Mouse (Mus musculus) small intestine, adult 2 months (tissue): ENCODE data around the gene Tbccd1. TPM values are rescaled to one million over a fixed set of nuclear protein-coding genes. Genes with fewer than 3 reads are reported as not detected.

ENCODE experiments used
- H3K27ac ChIP-seq: fragments of 200-500 bp; 2 replicates; pipeline ENCODE4 v1.5.1; 2012; ENCODE audit warnings: low read depth, low read length, control low read depth, inconsistent platforms; ENCODE audit not compliant: insufficient read depth
- H3K27me3 ChIP-seq: fragments of 200-500 bp; 2 replicates; pipeline ENCODE4 v1.6.1; 2012; ENCODE audit warnings: mild to moderate bottlenecking, moderate library complexity, low read length, inconsistent platforms; ENCODE audit not compliant: control insufficient read depth, insufficient read depth
- H3K36me3 ChIP-seq: fragments of 200-500 bp; 2 replicates; pipeline ENCODE4 v1.6.1; 2012; ENCODE audit warnings: mild to moderate bottlenecking, low read length, control low read depth, inconsistent platforms; ENCODE audit not compliant: control insufficient read depth, insufficient read depth
- H3K4me1 ChIP-seq: fragments of 200-500 bp; 2 replicates; pipeline ENCODE4 v1.6.1; 2012; ENCODE audit warnings: low read length, inconsistent platforms, mixed read lengths; ENCODE audit not compliant: control insufficient read depth, insufficient read depth, insufficient read length
- H3K4me3 ChIP-seq: fragments of 200-500 bp; 2 replicates; pipeline ENCODE4 v1.5.1; 2012; ENCODE audit warnings: low read depth, mild to moderate bottlenecking, control low read depth, inconsistent platforms, low read length, moderate library complexity
- CTCF ChIP-seq: fragments of 200-500 bp; IDR thresholded peaks from 2 replicates; pipeline ENCODE4 v1.5.1; 2012; ENCODE audit warnings: low read depth, mild to moderate bottlenecking, control low read depth, inconsistent platforms, low read length, moderate library complexity, mixed read lengths; ENCODE audit not compliant: insufficient replicate concordance, insufficient read length; ENCODE audit errors: extremely low read depth
- POLR2A ChIP-seq: fragments of 200-500 bp; IDR thresholded peaks from 2 replicates; pipeline ENCODE4 v1.6.1; 2012; ENCODE audit warnings: low read depth, mild to moderate bottlenecking, control low read depth, inconsistent platforms, low read length, moderate library complexity
- WGBS: fragments of 180-500 bp; shearing (Covaris S2); methylation state at CpG from one replicate; pipeline ENCODE4 v1.1.7; 2018; 5-methylcytosine and 5-hydroxymethylcytosine counted together
- polyA plus RNA-seq: library from polyadenylated mRNA; depleted of rRNA; stranded (reverse); fragments of >200 nt; gene quantifications from 2 replicates; pipeline ENCODE4 v1.2.3, GENCODE M21; 2012

The Tbccd1 gene
- polyA plus RNA-seq, 1 experiment = 5.1 TPM

DNA sequence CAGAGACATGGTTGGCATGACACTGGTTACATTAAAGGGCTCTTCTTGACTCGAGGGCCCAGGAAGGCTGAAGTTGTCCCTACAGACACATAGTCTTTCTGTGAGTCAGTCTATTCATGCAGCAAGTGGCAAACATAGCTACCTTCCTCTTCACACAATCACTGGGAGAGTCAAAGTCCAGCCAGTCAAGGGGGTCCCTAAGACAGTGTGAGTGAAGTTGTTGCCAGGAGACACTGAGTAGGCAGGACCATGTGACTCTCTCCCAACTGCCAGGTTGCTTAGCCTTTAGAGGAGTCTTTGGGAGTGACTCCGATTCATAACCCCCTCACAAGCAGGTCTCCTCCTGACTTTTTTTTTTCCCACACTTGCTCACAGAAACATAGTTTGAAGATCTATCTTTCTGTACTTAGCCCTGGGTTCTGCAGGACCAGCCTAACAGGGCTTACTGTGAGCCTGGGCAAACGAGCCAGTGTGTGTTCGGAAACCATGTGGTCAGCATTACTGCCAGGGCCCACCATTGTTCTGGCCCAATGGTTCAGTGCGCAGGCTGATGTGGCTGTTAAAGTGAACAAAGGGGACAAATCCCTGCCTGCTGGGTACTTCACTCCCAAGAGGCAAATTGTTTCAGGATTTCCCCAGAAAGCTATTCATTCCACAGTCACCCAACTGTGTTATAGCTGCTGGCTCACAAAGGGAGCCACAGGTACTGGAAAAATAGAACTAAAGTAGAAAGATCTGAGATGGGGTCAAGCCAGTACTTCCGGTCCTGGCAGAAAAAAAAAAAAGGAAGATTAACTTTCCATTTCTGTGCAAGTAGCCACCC lies 57.2 kb downstream of the Tbccd1 start:
- H3K27ac ChIP-seq = no peak overlapping the region
- no peaks in the 10 kb centered on the region for H3K4me1 ChIP-seq
- no peaks in the 10 kb centered on the region for H3K36me3 ChIP-seq
- H3K27me3 ChIP-seq = no peaks in the 10 kb centered on the region
- no peak for TF ChIP-seq CTCF
- no peak for TF ChIP-seq POLR2A
- no peak overlapping the region for H3K4me3 ChIP-seq
- WGBS = 69% methylated on average over 6 of the region's 6 CpGs

DNA sequence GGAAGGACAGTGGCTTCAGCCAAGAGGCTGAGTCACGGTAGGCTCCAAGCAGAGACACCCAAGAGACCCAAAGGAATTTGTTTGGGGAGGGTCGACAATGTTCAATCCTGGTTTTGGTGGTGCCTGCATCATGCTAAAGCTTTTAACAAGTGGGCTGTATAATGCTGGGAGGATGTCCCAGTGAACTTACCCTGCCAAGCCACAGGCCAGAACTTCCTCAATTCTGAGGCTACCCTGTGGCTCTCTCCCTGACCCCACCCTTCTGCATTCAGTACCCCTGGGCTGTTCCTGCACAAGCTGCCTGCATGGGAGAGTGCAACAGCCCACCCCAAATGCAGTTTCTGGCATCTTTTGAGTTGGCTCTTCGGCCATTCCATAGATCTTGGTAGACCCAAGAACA lies 58.9 kb downstream of the Tbccd1 start:
- TF ChIP-seq POLR2A (no peak), CTCF (no peak)
- no peak overlapping the region for H3K27ac ChIP-seq
- WGBS = 61% methylated on average over 3 of the region's 3 CpGs

DNA sequence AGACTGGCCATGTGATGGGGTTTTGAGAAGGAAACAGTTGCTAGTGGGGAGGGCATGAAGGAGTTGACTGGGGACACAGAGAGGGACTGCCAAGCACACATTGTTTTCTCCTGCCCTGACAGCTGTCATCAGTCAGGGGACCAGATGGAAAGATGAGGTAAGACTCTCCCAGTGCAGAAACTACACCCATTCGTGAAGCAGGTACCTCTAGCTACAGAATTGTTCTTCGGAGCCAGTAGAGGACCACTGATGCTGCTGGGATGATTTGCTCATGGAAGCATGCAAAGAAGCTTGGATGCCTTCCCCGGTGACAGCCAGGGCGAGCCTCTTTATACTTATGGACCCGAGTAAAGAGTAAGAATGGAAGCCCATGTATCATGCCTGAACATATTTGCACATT lies 59.9 kb downstream of the Tbccd1 start:
- 74% methylated on average over 5 of the region's 5 CpGs for WGBS
- no peak overlapping the region for H3K4me3 ChIP-seq
- no peak for TF ChIP-seq POLR2A
- no peak for TF ChIP-seq CTCF

More for the DNA sequence above, 58.9 kb downstream of the Tbccd1 start:
- H3K4me3 ChIP-seq = no peak overlapping the region
- no peaks in the 10 kb centered on the region for H3K36me3 ChIP-seq
- no peaks in the 10 kb centered on the region for H3K27me3 ChIP-seq
- H3K4me1 ChIP-seq = no peaks in the 10 kb centered on the region

DNA sequence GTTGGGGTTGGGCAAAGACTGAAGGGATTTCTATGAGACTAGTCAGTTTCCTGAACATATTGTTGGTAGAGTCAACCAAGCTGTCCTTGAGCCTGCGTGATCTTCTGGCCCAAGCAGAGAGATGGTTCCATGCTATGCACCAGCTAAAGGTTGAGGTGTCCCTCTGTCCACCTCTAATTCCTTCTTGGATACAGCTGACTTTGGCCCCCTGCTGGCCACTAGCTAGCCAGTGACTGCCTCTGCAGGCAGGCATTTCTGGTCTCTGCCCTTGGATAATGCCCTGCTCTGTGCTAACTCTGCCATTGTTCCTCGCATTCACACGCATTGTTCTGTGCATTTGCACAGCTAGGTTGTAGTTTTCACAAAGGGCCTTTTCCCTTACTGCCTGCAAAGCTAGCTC lies 62.0 kb downstream of the Tbccd1 start:
- no peak for TF ChIP-seq POLR2A
- peak; percentile 30; the same call in 1 of the 2 replicates for TF ChIP-seq CTCF
- Histone ChIP-seq H3K27me3 (no peaks in the 10 kb centered on the region), H3K4me3 (no peak overlapping the region), H3K4me1 (no peaks in the 10 kb centered on the region), H3K27ac (no peak overlapping the region), H3K36me3 (no peaks in the 10 kb centered on the region)
- 79% methylated on average over 3 of the region's 3 CpGs for WGBS

More for the DNA sequence above, 59.9 kb downstream of the Tbccd1 start:
- H3K27me3 ChIP-seq = no peaks in the 10 kb centered on the region
- no peaks in the 10 kb centered on the region for H3K36me3 ChIP-seq
- H3K4me1 ChIP-seq = no peaks in the 10 kb centered on the region
- H3K27ac ChIP-seq = no peak overlapping the region

DNA sequence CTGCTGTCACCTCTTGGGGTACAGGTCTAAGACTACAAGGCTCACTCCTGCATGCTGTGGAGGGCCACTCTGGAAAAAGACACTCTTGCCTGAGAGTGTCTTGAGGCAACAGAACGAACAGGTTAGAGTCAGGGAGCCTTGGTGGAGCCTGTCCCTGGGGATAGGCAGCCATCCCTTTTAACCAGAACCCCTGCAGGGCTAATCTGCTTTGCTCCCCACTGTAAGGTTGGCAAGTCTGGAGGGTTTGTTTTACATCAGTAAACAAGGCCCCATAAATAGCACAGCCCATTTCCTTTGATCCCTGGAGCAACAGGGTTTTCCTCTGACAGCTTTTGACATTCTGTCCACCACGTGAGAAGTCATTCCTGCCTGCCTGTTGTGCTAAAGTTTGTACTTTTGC lies 66.2 kb downstream of the Tbccd1 start:
- Histone ChIP-seq H3K36me3 (no peaks in the 10 kb centered on the region), H3K4me1 (no peaks in the 10 kb centered on the region), H3K27me3 (no peaks in the 10 kb centered on the region), H3K27ac (no peak overlapping the region), H3K4me3 (no peak overlapping the region)
- WGBS = 47% methylated on average over 2 of the region's 2 CpGs
- no peak for TF ChIP-seq POLR2A
- TF ChIP-seq CTCF = no peak

DNA sequence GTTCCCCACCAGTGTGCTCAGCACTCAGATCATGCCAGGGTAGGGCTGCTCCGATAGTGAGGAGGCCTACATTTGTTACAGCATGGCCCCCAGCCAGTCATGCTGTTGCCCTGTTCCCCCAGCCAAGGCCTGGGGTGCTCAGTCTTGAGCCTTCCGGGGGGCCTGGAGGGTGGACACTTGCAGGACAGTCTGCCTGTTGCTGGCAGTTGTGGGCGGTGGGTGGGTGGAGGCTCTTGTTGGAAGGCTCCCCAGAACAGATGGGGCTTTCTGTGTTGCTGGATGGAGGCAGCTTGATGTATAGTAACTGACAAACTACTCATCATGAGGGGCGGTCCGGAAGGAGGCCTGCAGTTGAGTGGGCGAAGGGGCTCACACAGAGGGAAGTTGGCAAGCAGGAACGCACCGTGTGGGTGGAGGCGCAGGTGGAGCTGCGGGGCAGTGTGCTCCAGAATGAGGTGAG lies 67.5 kb downstream of the Tbccd1 start:
- 55% methylated on average over 10 of the region's 10 CpGs for WGBS
- Histone ChIP-seq H3K36me3 (no peaks in the 10 kb centered on the region), H3K4me1 (no peaks in the 10 kb centered on the region), H3K27ac (no peak overlapping the region), H3K4me3 (no peak overlapping the region), H3K27me3 (no peaks in the 10 kb centered on the region)
- TF ChIP-seq CTCF = no peak
- TF ChIP-seq POLR2A = no peak

DNA sequence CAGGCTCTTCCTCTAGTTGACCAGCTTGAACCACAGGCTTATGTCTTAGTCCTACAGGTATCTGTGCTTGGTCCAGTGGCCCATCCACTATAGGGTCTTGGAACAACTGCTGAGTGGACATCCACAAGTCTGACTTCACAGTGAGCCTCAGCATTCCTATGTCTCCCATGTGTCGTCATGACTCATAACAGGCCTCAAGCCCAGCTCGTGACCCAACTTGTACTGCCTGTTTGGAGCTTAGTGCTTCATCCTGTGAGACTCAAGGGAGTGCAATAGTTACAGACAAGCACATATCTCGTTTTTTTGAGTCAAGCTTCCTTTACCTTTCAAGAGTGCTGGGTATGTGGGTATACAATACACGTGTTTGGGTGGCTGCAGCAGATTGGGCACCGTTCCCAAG lies 74.8 kb downstream of the Tbccd1 start:
- Histone ChIP-seq H3K27me3 (no peaks in the 10 kb centered on the region), H3K4me1 (no peaks in the 10 kb centered on the region), H3K4me3 (no peak overlapping the region), H3K27ac (no peak overlapping the region), H3K36me3 (no peaks in the 10 kb centered on the region)
- TF ChIP-seq CTCF (no peak), POLR2A (no peak)
- 74% methylated on average over 5 of the region's 5 CpGs for WGBS
